Mouse (Mus musculus) cerebellum, adult 9-11 months (tissue): ENCODE data around the gene Gmfg.
A peak's percentile ranks its signal among the peaks of the same experiment; 100 is the strongest.

Source experiments
- DNase-seq: peaks from one replicate; pipeline ENCODE4 v3.0.0; 2022

The Gmfg gene

GRCm38 (mm10) chr7:28438771-28439170 lies 1.5 kb downstream of the Gmfg start:
- no peak for DNase-seq

- no peak for DNase-seq
Measured at GRCm38 (mm10) chr7:28440739-28441138, 3.5 kb downstream of the Gmfg start.

- no peak for DNase-seq
Measured at GRCm38 (mm10) chr7:28441776-28442485, 4.7 kb downstream of the Gmfg start.

- no peak for DNase-seq
Measured at GRCm38 (mm10) chr7:28442688-28443087, 5.4 kb downstream of the Gmfg start.

- no peak for DNase-seq
Measured at GRCm38 (mm10) chr7:28444344-28444974, 7.2 kb downstream of the Gmfg start.

- DNase-seq, result peak; percentile 74
Measured at GRCm38 (mm10) chr7:28446446-28446845, 9.2 kb downstream of the Gmfg start.

- no peak for DNase-seq
Measured at GRCm38 (mm10) chr7:28447101-28447830, 10.0 kb downstream of the Gmfg start.

- DNase-seq, result no peak
Measured at GRCm38 (mm10) chr7:28447865-28448820, 10.9 kb downstream of the Gmfg start.

GRCm38 (mm10) chr7:28451531-28452360 lies 14.5 kb downstream of the Gmfg start, which contains the start of gene Lrfn1:
Lrfn1 (plus strand) TSS chr7:28451980.
- peak; percentile 68 for DNase-seq

- DNase-seq, result peak; percentile 47
Measured at GRCm38 (mm10) chr7:28452361-28453005, 15.2 kb downstream of the Gmfg start.

- no peak for DNase-seq
Measured at GRCm38 (mm10) chr7:28460361-28460760, 23.1 kb downstream of the Gmfg start.

GRCm38 (mm10) chr7:28462769-28463168 lies 25.5 kb downstream of the Gmfg start:
- no peak for DNase-seq

GRCm38 (mm10) chr7:28464416-28465212 lies 27.4 kb downstream of the Gmfg start:
- peak; percentile 94 for DNase-seq

GRCm38 (mm10) chr7:28466721-28467212 lies 29.5 kb downstream of the Gmfg start:
- DNase-seq, result no peak

- no peak for DNase-seq
Measured at GRCm38 (mm10) chr7:28467213-28467751, 30.0 kb downstream of the Gmfg start.

GRCm38 (mm10) chr7:28476191-28476590 lies 38.9 kb downstream of the Gmfg start:
- no peak for DNase-seq

GRCm38 (mm10) chr7:28477363-28477762 lies 40.1 kb downstream of the Gmfg start:
- no peak for DNase-seq

GRCm38 (mm10) chr7:28478854-28479253 lies 41.6 kb downstream of the Gmfg start:
- no peak for DNase-seq

GRCm38 (mm10) chr7:28482854-28483253 lies 45.6 kb downstream of the Gmfg start:
- no peak for DNase-seq

GRCm38 (mm10) chr7:28484192-28484591 lies 46.9 kb downstream of the Gmfg start:
- no peak for DNase-seq
